Mouse (Mus musculus): Measurements from ENCODE around the gene Gm13889.

Gene Gm13889

DNA sequence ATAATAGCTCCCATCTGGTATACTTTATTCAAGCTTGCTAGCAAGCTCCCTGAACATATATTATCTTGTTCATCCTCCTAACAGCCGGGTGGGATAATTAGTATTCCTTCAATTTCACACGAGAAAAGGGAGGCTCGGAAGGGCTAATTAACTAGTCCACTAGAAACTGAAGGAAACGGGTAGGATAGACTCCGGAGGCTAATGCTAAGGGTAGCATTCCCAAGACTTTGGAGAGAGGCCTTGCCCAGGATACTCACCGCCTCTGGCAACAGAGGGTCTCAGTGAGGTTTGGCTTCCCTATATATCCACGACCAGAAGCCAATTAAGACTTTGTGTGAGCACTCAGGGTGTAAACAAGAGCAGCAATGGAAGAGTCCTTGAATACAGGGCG is 779 bp upstream of the Gm13889 start:
- no peak for DNase-seq

DNA sequence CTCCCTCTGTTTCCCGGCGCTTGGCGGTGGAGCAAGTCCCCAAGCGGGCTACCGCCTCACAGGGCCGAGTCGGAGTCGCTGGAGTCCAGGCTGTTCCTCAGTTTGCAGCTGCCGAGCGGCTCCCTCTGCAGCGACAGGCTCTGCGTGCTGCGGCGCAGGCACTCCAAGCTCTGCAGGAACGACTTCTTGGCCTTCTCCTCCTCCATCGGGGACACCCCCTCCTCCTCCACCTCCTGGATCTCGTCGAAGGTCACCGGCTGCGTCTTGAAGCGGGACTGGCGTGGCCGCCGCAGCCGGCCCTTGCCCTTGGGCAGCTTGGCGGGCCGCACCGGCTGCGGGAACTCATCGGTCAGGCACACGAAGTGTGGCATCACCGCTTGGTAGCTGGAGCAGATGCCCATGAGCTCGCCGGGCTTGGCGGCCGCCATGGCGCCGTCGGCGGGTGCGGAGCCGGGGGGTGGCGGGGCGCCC is 635 bp downstream of the Gm13889 start:
- DNase-seq, result peak; percentile 62

DNA sequence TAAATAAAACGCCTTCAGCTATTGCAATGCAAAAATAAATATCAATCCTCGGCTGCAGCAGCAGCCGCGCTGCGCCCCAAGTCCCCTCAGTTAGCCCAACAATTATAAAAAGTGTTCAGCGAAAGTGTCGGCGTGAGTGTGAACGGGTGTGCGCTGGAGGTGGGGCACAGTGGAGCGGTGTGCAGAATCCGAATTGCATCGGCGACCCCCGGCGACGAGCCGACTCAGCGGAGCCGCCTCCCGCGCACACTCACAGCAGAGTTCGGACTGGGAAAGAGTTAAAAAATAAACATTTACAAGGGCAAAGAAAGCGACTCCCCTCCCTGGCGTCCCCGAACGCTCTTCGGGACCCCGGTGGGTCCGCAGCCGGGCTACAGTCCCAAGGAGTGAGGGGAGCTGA is 1.1 kb downstream of the Gm13889 start:
- no peak for DNase-seq

DNA sequence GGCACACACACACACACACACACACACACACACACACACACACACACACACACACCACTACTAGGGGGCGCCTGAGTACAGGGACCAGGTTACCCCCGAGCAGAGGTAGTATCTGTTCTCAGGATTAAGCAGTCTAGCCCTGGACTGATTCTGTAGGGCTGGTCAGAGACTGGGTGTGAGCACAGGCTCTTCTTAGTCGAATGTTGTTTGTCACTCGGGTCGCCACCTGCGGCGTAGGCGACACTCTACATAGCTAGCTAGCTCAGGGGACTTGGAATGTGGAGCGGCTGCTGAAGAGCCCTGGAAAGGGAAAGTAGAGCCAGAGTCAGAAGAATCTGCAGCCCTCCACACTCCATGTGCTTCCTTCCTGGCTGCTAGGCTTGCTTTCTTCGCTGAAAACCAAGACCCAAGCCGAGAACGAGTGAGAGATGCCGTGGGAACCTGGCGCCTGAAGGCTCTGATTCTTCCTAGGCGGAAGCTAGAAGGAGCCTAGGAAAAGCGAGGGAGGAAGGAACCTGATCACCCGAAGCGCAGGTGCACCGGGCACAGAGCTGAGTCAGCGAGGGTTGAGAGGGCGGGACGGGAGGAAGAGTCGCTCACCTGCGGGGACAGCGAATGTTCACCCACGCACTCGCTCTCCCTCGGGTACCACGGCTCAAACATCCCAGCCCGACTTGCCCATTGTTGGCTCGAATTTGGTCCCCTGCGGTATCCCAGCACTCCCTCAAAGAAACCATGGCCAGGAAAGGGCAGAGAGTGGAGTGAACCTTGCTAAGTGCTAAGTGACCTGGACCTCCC is 2.0 kb downstream of the Gm13889 start:
- DNase-seq, result peak; percentile 17

DNA sequence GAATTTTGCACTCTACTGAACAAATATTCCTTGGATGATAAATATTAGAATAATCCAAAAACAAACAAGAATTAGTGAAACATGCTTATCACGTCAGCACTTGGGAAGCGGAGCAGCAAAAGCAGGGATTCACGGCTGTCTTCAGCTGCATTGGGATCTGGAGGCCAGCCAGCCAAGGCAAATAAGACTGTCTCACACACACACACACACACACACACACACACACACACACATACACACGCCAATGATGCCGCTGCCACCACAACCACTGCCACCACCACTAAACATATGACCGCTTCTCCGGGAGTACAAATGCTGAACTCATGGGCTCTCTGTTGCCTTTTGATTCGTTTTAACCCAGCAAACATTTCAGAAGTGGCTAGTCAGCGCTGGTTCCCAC is 3.3 kb downstream of the Gm13889 start:
- no peak for DNase-seq

DNA sequence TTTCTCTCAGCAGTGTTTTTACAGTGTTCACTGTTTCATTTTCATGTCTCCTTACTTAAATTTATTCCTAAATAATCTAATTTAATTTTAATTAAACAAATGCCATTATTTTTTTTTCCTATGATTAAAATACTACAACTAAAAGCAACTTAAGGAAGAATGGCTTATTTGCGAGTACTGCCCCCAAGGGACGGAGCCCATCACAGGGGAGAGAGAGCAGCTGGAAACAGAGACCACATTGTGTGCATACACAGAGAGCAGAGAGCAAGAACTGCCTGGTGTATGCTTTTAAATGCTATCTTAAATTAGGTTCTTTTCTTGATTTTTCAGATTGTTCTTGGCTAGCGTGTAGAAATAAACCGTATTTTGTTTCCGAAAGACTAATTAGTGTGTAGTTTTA is 10.0 kb downstream of the Gm13889 start:
- DNase-seq, result no peak

DNA sequence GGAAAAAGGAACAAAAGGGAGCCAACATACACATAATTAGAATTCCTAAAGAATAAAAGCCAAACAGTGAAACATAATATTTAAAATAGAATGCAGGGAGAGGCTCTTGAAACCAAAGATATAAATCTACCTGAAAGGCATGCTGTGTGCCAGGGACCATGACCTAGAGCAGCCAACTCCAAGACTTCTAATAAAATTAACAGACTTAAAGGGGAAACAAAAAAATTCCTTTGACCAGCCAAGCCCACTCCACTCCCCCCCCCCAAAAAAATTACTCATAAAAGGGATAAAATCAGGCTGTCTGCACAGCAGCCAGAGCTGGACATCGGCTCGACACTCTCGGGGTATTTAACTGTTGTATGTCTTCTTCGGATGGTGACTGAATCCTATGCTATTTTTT is 12.1 kb downstream of the Gm13889 start:
- DNase-seq, result no peak

DNA sequence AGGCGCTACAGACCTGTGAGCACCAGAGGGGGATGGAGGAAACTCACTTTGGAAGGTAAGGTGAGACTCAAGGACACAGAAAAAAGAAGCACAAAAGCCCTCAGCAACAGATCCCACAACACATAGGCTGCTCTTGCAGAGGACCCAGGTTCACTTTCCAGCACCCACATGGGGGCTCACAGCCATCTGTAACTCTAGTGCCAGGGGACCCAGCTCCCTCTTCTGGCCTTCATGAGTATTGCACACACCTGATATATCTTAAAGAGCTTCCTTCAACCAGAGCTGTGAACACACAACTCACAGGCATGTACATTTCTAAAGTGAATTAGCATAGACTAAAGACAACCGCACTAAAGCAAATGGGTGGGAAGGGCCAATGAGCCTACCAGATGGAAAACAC is 12.9 kb downstream of the Gm13889 start:
- no peak for DNase-seq

DNA sequence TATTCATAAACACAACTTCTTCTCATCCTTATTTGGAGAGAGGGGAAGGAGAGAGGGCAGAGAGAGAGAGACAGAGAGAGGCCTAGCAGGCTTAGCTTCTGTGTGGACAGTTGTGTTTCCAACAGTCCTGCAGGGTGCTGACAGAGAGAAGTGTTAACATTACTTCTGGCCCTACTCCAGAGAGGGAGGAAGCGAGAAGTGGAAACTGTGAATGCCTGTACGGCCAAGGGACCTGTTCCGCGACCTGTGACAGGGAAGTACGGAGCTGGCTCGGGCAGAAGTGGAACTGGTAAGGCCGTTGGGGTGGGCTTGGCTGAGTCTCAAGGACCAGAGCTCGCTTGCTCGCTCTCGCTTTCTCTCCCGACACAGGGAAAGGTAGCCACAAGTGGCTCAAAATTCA is 15.3 kb downstream of the Gm13889 start:
- peak; percentile 30 for DNase-seq

DNA sequence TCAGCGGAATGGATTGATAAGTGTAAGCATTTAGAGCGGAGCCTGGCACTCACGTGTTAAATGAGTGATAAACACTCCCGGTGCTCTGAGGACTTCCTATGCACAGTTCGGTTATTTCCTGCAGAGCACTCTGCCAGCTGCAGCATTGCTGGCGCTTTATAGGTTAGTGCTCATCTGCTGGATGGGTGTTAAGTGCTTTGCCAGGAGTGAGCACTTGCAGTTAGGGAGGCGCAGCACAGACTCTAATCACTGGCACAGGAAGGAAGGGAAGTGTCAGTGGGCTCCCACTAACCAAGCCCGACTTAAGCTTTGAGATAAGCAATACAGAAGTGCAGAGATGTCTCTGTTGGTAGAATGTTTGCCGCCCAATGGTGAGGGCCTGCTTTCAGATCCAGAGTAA is 18.5 kb downstream of the Gm13889 start:
- no peak for DNase-seq

DNA sequence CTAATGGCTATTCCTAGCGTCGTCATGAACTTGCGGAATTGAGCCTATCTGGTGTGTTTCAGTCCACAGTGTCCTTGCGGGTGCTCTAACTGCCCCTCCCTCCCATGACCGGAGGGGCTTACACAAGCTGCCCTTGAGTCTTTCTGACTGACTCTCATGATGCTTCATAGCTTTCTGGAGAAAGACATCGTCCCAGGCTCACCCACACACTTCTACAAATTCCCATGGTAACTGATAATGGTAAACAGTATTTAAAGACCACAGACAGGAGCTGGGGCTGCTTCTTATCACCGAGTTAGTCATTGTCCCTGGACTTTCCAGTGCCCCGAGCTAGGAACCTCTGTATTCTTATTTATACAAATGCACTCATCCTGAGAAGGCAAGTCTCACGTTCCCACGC is 28.1 kb downstream of the Gm13889 start:
- no peak for DNase-seq

DNA sequence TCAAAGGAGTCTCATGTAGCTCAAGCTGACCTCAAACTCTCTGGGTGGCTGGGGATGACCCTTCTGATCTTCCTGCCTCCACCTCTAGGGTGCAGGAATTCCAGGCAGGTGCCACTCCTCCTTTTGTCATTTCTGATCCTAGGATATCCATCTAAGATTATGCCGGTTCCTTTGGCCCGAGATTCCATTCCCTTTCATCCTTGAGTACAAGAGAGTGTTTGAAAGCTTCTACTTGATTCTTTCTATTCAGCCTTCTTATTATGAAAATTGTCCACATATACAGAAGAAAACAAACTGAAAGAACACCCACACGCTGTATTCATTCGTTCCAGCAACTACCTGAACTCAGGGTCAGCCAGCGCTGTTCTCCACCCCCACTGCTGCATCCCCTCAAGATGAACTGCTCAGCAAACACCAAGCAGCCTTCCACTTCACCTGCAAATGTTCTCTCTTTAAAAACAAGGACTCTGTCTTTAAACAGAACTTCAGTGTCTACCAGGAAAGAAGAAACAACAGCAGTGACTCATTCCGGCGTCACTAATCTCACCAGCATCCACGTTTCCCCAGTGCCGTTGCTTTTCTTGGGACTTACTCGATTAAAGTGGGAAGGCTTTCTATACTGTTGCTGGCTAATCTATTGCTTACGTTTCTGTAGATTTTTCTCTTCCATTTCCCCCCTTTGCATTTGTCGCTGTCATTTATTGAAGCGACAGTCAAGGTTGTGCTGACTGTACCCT is 29.1 kb downstream of the Gm13889 start:
- no peak for DNase-seq

DNA sequence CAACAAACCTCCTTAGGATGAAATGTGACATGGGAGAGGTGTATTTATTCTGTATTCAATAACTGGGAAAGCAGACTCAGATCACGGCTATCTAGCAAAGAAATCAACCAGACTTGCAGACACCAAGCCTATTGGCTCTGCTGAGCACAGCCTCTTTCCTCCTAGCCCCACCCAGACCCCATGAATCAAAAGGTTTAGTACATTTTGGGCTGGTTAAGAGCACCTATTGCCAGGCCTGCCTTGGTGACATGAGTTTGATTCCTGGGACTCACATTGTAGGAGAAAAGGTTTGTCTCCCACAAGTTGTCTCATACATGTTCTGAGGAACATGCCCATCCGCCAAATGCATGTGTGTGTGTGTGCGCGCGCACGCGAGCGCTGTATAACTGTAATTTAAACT is 30.9 kb downstream of the Gm13889 start:
- no peak for DNase-seq

DNA sequence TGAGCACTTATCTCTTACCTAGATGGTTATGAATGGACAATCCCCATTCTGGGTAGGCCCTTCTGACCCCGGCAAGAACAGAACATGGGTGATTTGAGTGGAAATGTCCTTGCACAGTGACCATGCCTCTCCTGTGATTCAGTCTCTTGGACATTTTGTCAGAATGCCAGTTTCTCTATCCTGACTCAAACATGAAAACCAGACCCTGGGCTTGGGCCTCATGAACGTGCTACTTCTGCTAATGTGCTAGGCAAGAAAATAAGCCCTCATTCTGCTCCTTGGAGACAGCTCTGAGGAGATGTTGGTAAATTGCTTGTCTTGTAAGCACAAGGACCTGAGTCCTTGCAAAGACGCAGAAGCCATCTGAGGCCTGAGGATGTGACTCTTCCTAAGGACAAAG is 37.9 kb downstream of the Gm13889 start:
- DNase-seq, result no peak

DNA sequence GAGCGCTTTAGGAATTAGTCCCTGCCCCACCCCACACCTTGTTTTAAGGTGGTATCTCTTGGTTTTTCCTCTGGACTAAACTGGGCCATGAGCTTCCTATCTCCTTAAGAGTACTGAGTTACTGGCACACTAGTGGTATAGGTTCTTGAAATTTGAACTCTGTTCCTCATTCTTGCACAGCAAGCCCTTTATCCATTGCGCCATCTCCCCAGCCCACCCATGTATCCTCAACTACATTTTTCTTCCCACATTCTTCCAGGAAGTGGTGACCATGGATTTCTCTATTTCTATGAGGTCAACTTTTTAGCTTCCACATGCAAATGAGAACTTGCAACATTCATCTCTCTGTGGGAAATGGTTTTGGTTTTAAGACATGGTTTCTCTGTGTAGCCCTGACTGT is 43.4 kb downstream of the Gm13889 start:
- no peak for DNase-seq

DNA sequence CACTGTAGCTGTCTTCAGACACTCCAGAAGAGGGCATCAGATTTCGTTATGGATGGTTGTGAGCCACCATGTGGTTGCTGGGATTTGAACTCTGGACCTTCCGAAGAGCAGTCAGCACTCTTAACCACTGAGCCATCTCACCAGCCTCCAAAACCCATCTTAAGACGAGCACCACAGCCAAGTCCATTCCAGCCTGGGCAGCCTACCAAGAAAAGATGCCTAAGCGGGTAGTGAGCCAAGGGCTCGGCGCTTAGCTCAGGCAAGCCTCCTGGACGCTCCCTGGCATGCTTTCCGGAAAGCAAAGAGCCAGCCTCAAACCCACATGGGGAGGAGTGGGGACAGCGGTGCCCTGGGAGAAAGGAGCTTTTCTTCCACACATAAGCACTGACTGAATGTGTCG is 45.1 kb downstream of the Gm13889 start:
- DNase-seq, result peak; percentile 31

DNA sequence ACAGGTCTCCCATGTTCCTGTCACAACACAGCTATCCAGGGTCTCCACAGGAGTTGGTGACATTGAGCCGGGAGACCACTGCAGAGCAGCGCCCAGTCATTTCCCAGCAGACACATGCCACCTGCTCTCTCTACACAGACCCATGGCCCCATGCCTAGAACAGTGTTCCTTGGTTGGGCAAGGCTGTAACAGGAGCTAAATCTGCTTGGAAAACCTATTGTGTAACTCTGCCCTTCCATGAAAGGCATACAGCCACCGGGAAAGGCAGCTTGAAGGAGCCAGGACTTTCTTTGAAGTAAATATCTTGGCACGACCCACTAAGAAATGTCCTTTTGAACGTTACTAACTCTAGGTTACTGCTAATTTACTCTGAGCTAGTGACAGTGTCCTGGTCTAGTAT is 47.3 kb downstream of the Gm13889 start:
- no peak for DNase-seq

DNA sequence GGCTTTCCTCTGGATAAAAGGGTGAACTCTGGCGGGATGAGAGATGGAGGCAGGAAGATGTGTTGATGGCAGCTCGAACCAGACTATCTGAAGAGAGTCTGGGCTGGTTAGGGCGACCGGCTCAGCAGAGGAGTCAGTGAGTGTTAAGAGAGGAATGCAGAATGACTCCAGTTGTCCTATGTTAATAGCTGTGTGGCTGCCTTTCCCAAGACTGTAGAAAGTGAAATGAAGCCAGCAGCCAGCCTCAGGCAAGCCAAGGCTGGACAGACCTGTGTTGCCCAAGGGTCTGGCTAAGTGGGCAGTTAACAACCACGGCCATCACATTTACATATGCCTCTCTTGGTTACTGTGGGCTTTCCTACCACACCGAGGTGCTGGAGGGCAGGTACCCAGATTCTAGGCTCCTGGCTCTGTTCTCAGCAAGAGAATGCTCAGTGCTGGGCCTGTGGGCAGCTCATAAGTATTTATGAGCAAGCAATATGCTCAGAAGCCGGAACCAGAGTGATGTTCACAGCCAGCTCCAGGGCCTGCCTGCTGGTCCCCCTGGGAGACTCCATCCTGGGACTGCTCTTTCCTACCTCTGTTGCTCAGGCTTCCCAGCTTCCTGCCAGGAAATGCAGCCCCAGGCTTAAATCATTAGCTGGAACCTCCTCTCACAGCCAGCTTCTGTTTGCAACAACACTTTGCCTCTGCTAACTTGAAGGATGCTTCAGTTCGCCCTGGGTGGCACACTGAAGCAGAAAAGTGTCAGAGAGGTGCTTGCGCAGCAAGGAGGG is 49.3 kb downstream of the Gm13889 start:
- peak; percentile 51 for DNase-seq

DNA sequence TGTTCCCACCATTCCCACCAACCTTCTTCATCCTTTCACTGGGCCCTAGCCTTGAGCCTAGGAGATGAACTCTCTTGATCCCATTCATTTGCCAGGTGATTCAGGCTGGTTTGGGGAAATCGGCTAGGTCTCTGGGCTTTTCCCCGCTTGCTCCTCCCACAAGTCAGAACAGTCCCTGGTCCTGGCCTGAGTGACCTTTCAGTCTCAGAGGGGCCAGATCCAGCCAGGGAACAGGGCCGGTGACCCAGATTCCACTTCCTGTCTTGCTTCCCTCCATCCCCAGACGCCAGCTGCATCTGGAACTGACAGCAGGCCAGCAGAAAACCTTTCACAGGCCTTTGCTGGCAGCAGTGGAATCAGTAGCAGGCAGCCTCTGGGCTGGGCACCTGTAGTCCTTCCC is 50.7 kb downstream of the Gm13889 start:
- peak; percentile 55 for DNase-seq

All from kidney, postnatal 14 days (tissue).